Mouse (Mus musculus) layer of hippocampus, postnatal 36 days (tissue): Measurements from ENCODE around the gene Csn1s1. TPM values are rescaled to one million over a fixed set of nuclear protein-coding genes. Genes with fewer than 3 reads are reported as not detected.

Experiments used
- DNase-seq, 2 experiments: peaks; one replicate each; pipeline ENCODE4 v3.0.0; 2022
- total RNA-seq, 2 experiments: library from RNA; stranded (reverse); gene quantifications; 2 replicates each; pipeline ENCODE4 v1.2.3; 2021

The Csn1s1 gene
- not detected for total RNA-seq

DNA sequence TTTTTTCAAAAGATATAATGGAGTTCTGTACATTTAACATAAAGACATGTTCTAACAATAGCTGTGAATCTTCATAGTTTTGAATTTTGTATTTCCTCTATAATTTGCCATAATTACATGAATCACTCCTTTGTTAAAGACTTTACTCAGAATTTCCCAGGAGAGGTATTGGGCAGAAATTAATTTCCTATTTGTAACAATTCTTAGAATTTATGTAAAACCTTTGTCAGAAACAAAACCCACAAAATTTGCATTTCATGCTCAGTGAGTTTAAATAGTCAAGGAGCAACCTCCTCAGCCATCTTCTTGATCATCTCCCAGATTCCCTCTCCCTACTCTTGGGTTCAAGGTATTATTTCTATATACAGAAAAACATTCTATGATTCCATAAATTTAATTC lies at the start of gene Csn1s1:
Gene Csn1s1, plus strand, starts transcription at position 301 of the 400 bp plus-strand sequence.
- no peak for DNase-seq

DNA sequence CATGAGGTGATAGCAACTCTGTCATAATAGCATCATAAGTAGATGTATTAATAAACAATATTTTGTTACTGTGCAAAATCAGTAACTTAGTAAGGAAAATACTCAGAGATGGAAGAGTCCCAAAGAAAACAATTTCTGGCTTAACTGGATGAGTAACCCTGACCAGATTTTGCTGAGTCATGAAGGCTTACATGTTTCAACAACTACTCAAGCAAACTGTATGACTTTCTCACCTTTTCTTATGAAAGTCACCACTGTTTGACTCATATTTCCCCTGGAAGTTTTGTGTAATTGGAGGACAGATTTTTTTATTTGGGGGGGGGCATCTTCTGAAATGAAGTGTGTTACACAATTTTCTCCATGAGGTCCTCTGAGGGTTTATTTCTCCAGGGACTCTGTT lies 43.3 kb upstream of the Csn1s1 start:
- no peak for DNase-seq

- no peak for DNase-seq
These were observed 23.2 kb upstream of the Csn1s1 start for GRCm38 (mm10) chr5:87642787-87643186.

DNA sequence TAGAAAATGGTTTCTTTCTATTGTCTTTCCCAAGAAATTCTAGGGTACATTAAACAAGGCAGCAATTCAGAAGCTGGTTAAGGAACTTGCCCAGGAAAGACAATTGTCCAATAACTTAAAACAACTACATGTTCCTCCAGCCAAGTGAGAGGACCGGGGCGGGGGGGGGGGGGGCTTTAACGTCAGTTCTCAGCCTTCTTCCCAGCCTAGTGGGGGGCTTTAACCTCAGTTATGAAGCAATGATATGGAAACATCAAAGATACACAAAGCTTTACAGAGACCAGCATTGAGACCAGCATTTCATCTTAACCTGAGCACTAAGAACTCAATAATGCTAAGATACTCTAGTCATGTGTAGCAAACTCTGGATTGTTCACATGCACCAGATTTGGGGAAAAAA lies 33.5 kb downstream of the Csn1s1 start, which contains the start of gene Csn2:
Gene Csn2, minus strand, starts transcription at position 101 of the 400 bp plus-strand sequence.
- no peak for DNase-seq

DNA sequence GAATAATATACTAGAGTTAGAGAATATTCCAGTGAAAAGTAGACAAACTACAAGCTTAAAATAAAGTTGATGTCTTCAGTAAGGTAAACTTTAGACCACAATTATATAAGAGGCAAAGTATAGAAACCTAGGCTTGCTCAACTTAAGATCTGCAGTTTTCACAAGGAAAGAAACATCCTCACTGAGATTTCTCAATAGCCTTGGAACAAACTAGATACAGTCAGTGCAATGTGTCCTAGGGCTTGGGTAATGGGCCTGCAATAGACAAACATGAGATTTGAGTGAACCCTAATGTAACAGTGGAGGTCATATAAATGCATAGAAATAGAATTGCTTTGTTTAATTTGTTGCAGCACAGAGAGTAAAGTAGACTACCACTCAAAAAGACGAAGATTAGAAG lies 39.9 kb downstream of the Csn1s1 start:
- no peak for DNase-seq

Other genes with a start within 250 kb of the Csn1s1 start
- gene Ugt2b38, start 242.0 kb upstream of the Csn1s1 start, total RNA-seq, result not detected
- not detected for gene Ugt2a2, start 183.9 kb upstream of the Csn1s1 start, total RNA-seq
- not detected for gene Gm43638, start 179.4 kb upstream of the Csn1s1 start, total RNA-seq
- not detected for gene Ugt2a1, start 175.3 kb upstream of the Csn1s1 start, total RNA-seq
- not detected for gene Sult1b1, start 128.0 kb upstream of the Csn1s1 start, total RNA-seq
- not detected for gene Sult1d1, start 97.2 kb upstream of the Csn1s1 start, total RNA-seq
- not detected for gene Sult1e1, start 74.6 kb upstream of the Csn1s1 start, total RNA-seq
- gene Csn2, start 33.4 kb downstream of the Csn1s1 start, total RNA-seq, result not detected
- not detected for gene Csn1s2a, start 108.4 kb downstream of the Csn1s1 start, total RNA-seq
- not detected for gene Csn1s2b, start 141.9 kb downstream of the Csn1s1 start, total RNA-seq
- not detected for gene Prr27, start 159.5 kb downstream of the Csn1s1 start, total RNA-seq
- not detected for gene Odam, start 218.8 kb downstream of the Csn1s1 start, total RNA-seq